Mouse (Mus musculus): Measurements from ENCODE around the gene Amh.

The Amh gene

DNA sequence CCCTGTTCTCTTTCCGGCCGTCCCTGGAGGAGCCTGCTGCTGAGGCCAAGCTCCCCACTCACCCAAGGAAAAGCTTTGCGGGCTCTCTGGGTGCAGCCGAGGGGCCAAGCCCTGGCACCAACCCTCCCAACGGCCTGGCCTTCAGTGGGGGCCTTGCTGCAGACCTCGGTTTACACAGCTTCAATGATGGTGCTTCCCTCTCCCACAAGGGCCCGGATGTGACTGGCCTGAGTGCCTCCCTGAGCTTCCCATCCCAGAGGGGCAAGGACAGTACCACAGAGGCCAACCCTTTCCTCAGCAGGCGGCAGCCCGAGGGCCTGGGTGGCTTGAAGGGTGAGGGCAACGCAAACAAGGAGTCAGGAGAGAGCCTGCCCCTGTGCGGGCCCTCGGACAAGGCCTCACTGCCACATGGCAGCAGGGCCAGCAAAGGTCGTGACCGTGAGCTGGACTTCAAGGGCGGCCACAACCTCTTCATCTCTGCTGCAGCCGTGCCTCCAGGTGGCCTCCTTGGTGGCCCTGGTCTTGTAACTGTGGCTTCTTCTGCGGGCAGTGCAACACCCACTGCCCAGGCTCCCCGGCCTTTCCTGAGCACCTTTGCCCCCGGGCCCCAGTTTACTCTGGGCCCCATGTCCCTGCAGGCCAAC, 14.2 kb upstream of the Amh start:
- no peak for DNase-seq

DNA sequence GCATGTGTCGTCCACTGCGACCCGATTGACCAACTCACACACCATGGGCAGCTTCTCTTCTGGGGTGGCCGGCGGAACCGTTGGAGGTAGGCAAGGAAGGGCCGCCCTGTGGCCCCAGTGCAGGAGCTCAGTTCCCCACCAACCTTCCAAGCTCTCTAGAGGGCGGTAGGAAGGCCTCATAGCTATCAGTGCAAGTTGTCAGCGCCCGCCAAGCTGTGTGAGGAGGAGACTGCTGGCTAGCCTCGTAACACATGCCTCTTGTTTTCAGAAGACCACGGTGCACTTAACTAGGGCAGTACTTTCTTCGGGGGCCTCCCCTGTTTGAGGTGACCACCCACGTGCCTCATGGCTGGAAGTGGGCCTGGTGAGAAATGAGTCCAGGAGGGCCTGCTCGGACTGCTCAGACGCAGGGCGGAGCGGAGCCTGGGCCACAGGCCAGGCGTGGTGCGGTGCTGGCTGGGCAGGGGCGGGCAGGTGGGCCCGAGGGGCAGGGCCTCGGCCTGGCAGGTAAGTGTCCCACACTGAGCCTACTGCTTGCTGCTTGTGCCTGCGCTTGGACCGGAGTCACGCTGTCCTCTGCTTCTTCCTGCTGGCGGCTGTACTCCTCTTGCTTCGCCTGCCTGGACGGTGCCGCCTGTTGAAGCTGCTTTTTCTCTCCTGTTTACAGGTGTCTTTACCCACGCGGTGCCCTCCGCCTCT, 13.4 kb upstream of the Amh start:
- DNase-seq: no peak

DNA sequence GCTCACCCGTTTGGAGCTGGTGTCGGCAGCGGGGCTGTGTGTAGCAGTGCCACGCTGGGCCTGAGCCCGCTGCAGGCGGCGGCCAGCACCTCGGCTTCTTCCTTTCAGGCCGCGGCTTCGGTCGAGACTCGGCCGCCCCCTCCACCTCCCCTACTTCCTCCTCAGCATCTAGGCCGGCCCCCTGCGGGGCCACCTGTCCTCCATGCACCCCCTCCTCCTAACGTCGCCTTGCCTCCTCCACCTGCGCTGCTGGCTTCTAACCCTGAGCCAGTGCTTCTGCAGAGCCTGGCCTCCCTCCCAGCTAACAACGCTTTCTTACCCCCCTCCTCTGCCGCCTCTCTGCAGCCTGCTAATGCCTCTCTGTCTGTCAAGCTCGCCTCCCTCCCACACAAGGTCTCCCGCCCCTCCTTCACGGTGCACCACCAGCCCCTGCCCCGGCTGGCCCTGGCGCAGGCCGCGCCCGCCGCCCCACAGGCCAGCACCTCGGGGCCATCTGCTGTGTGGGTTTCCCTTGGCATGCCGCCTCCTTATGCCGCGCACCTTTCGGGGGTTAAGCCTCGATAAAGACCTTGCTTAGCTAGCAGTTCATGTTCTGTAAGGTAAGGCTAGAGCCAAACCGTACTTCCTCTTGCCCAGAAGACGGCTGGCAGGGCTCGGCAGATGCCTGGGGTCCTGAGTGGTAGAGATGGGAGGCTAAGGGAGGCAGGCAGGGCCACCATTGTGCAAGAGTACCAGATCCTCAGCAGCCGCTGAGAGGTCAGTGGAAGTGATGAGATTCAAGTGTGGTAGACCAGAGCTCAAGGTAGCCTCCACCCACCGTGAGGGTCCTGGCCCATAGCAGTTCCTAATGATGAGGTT, 12.6 kb upstream of the Amh start:
- DNase-seq: no peak

DNA sequence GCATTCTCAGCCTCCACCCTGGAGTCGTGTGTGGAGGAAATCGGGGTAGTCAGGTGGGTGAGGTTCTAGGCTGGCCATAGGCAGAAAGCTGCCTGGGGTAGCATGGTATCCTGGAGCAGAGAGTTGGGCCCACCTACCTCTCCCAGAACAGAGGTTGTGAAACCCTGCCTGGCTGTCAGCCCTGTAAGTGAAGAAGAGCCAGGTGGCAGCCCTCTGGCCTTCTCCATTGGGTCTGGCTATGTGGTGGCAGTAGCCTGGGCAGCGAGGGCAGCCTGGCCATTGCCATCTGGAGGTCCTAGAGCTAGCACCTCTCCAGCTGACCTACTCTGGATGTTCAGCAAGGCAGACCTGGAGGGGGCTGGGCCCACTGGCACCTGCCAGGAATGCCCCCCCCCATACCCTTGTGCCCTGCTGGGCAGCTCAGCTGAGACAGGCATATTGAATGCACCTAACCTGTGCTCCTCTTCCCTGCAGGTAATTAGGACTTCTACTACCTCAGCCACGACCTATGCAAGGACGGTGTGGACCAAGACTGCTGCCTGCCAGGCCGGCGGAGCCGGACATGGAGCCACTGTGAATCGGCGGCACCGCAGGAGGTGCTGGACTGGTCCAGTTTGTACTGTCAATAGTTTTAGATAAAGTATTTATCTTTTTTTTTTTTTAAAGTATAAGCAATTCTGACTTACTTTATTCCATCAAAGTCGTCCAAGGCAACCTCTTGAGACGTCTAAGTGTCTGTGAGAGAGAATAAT, 11.8 kb upstream of the Amh start:
- DNase-seq: no peak

DNA sequence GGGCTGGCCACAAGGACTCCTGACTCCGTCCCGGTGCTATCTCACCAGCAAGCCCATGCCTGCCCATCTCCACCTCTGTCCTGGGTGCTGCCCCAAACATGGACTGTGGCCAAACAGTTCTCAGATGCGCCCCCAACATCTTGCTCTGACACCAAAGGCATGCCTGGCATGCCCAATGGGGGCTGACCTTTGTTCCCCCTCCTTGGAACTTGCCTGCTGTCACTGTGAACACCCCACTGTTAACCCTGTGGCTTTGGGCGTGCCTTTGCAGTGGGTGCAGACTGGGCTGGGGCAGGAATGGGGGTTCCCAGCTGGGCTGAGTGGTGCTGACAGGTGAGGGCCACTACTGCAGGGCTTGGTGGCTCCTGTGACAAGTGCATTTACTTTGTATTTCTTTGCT, 11.2 kb upstream of the Amh start:
- DNase-seq: no peak

DNA sequence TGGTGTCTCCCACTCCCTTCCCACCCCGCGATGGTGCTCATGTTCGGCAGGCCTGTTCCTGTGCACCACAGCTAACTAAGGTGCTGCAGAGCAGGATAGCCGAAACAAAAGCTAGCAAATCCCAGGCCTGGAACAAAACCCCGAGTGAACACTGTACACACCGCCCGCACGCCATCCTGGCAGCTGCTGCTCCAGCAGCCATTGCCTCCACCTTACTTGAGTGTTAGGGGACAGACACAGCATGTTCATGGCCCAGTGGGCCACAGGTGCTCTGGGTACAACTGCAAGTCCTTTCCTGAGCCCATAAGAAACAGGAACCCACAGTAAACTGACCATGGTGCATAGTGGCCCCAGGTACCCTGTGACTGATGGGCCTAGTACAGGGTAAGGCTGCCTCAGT, 10.3 kb upstream of the Amh start:
- DNase-seq: no peak

DNA sequence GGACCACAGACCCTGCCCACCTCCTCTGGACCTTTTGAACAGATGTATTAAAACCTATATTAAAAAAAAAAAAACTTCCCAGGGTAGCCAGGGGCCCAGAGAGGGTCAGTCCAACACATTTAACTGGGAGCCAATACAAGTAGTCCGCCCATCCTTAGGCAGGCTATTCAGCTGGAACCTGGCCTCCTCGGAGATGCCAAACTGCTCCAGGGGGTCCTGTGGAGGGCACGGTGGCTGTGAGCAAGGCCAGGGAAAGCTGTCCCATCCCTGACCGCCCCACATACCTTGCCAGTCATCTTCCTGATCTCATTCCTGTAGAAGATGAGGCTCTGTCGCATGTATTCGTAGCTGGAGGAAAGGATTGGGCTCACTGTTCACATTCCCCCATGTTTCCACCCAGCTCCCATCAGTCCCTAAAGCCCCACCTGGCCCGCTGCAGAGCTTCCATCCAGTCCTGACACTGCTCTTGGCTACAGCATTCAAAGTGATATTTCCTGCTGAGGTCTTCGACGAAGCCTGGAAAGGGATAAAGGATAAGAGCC, 8.7 kb upstream of the Amh start:
- DNase-seq: no peak

DNA sequence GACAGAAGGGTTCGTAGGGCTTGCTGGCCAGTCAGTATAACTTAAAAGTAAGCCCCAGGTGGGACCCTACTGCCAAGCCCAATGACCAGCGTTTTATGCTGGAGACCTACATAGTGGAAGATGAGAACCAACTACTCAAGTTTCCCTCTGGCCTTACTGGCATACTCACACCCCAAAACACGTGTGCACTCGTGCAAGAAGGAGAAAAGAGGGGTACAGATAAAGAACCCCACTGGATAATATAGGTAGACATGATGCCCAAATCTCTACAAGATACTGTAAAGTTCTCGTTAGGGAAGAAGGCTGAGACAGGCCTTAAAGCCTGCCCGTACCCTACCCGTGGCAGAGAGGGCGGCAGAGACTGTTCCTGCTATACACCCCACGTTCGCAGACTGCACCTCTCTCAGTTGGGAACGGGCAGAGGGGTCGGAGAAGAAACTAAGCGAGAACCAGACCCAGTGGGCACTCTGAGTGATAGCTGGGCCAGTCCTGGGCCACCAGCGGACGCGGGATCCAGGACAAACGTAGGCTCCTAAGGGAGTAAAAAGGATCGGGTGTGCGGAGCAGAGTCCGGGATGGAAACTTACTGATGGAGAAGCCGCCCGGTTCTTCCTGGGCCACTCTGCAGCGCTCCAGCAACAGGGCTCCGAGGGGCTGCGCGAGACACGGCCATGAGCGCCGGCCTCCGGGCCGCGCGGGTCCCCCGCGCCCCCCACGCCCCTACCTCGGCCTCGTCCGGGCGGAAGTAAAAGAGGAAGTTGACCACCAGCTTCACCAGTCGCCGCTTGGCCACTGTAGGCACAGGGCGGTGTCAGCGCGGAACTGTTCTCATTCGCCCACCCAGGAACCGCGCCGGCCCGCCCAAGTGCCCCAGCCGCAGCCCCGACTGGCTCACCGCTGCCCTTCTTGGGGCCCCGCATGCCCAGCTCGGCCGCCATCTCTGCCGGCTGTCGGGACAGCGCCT, 7.6 kb upstream of the Amh start:
- no peak for DNase-seq

DNA sequence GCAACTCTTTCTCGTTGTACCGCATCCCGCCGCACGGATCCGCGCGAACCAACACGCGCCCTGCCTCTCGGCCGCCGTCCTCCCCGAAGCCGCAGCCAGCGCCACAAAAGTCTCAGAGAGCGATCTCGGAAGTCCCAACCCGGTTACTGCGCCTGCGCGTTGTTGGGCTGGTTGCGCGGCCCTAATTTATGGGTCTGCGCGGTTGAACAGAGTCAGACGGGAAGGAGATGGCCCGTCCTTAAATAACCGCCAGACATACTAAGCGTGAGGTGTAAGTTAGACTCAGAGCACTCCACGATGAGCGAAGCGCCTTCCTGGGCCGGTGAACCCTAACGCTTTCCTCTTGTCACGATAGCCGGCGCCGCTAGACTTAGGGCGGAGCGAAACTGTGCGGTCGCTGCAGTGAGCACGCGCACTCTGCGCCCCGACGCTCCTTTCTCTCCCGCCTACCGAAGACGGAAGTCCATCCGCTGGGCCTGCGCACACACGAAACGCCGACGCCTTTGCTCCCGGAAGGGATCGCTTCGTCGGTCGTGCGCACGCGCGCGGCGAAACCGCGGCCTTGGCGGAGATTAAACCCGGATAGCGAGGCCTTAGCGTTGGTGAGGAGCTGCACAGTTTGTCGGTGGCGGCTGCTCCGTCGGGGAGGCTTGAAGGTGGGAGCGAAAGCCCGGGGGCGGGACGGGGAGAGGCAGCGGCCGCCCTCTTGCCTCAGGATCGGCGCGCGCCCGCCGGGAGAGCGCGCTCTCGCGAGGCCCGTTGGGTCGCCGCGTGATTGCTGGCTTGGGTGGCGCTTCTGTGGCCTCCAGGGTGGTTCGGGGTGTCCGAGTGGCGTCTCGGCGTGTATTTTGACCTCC, 6.7 kb upstream of the Amh start, which contains the start of the genes Sf3a2 and Plekhj1:
Gene Sf3a2 (plus strand): TSS at position 49 of the 857 bp plus-strand sequence.
Gene Plekhj1 (minus strand): TSS at position 477 of the 857 bp plus-strand sequence.
- peak; percentile 98 for DNase-seq

DNA sequence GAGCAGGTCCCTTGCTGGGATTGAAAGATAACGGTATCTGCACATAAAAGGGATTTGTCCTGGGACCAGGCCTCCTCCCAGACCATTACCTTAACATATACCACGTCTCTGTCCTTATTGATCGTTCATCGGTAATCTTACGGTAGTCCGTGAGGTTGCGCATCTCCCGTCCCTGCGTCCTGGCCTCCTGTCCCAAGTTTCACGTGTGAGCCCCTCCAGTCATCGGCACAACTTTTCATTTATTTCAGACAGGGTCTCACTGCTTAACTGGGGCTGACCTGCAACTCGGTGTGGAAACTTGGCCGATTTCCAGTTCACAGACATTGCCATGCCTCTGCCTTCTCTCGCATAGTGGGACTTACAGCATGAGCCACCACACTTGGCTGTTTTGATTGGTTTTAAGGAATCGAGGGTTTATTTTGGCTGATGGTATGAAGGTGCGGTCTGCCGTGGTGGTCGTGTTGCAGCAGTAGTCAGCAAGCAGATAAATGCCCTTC, 5.9 kb upstream of the Amh start:
- no peak for DNase-seq

DNA sequence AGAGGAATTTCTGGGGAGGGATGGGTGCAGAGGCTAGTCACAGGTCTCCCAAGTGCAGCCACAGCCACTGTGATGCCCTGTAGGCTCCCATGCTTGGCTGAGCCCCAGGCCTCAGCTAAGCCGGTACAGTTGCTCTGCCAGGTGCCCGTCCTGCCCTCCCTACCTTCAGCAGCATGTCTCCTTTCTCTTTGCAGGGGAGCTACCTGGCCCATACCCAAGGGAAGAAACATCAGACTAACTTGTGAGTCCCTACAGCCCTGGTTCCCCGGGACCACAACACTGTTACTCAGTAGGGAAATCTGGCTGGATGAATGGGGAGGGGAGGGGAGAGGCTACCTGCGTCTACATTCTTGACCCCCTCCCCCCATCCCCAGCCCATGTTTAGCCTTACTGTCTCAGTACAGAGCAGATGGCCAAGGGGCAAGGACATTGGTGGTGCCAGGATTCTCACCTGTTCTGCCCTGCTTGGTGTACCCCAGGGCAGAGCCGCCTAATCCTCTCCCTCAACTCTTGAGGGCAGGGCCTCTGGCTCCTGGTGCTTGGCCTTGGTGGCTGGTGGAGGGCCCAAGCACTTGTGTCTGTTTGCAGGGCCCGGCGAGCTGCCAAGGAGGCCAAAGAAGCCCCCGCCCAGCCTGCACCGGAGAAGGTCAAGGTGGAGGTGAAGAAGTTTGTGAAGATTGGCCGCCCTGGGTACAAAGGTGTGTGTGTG, 2.7 kb upstream of the Amh start:
- no peak for DNase-seq

DNA sequence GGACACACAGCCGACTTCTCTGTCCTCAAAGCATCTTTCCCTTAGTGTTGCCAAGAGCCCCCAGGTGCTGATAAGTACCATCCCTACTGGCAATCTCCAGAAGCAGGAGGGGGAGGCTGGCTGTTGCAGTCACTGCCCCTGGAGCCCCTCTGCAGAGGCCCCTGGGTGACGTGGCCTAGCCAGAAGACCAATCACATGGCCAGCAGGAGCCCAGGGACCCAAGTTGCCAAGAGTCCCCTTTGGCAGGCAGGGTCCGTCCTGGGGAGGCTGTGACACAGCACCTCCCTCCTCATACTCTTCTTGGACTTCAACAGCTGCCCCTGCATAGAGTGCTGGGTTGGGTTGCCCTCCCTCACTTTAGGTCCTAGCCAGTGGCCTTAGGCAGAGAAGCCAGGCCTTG, 2.0 kb upstream of the Amh start:
- no peak for DNase-seq

DNA sequence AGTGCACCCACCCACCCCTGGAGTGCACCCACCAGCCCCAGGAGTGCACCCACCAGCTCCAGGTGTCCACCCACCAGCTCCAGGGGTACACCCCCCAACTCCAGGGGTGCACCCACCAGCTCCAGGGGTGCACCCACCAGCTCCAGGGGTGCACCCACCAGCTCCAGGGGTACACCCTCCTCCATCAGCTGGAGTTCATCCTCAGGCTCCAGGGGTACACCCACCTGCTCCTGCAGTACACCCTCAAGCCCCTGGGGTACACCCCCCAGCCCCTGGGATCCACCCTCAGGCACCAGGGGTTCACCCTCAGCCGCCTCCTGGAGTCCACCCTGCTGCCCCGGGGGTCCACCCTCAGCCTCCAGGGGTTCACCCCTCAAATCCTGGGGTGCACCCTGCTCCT, 703 bp upstream of the Amh start:
- DNase-seq: no peak

DNA sequence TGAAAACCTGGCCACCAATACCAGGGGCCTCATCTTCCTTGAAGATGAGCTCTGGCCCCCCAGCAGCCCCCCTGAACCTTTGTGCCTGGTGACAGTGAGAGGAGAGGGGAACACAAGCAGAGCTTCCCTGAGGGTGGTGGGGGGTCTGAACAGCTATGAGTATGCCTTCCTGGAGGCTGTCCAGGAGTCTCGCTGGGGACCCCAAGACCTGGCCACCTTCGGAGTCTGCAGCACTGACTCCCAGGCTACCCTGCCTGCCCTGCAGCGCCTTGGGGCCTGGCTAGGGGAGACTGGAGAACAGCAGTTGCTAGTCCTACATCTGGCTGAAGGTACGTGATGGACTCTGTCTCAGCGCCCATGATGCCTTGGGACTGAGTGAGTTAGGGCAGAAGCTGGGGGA, 279 bp downstream of the Amh start:
- no peak for DNase-seq

DNA sequence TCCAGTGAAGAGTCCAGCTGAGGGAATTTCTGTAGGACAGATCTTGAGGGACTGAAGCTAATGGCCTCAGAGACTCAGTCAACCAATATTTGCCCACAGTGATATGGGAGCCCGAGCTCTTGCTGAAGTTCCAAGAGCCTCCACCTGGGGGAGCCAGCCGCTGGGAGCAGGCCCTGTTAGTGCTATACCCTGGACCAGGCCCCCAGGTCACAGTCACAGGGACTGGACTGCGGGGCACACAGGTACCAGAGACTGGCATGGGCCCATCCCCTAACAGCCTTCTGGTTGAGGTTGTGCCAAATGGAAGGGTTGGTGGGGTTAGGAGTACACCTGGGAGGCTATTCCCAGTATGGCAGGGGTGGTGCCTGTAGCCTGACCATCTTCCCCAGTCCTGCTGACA, 882 bp downstream of the Amh start:
- peak; percentile 83 for DNase-seq

DNA sequence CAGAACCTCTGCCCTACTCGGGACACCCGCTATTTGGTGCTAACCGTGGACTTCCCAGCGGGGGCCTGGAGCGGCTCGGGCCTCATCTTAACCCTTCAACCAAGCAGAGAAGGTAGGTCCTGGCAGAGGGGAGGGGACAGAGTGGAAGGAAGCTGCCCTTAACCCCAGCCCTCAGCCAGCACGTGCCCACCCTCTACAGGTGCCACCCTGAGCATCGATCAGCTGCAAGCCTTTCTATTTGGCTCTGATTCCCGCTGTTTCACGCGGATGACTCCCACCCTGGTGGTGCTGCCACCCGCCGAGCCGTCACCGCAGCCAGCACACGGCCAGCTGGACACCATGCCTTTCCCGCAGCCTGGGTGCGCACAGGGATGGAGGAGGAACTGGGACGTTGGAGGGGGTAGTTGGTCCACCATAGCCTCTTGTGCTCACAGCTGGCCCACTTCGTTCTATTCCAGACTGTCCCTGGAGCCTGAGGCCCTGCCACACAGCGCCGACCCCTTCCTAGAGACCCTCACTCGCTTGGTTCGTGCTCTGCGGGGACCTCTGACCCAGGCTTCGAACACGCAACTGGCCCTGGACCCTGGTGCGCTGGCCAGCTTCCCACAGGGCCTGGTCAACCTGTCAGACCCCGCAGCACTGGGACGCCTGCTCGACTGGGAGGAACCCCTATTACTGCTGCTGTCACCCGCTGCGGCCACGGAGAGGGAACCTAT, 1.5 kb downstream of the Amh start:
- no peak for DNase-seq

DNA sequence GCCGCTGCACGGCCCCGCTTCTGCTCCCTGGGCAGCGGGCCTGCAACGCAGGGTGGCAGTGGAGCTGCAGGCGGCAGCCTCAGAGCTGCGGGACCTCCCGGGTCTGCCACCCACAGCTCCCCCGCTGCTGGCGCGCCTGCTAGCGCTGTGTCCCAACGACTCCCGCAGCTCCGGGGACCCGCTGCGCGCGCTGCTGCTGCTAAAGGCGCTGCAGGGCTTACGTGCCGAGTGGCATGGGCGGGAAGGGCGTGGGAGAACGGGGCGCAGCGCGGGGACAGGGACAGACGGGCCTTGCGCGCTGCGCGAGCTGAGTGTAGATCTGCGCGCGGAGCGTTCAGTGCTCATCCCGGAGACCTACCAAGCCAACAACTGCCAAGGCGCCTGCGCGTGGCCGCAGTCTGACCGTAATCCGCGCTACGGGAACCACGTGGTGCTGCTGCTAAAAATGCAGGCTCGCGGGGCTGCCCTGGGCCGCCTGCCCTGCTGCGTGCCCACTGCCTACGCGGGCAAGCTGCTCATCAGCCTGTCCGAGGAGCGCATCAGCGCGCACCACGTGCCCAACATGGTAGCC, 2.1 kb downstream of the Amh start:
- DNase-seq: peak; percentile 77
